Mouse (Mus musculus) myocyte (in vitro differentiated cells): ENCODE measurements at regions not wholly inside any gene's neighbourhood (a gene's known extent, or its start where the extent isn't known, plus 50 kb on each side); places are given as distances from the start of the nearest gene placed in this dataset.

Experiments
- H3K27me3 ChIP-seq: one replicate; pipeline ENCODE4 v1.6.1; 2011; ENCODE audit not compliant: control insufficient read depth, insufficient read depth, insufficient read length
- H3K36me3 ChIP-seq: one replicate; pipeline ENCODE4 v1.6.1; 2011; ENCODE audit not compliant: control insufficient read depth, insufficient read depth
- H3K4me2 ChIP-seq: one replicate; pipeline ENCODE4 v1.6.1; 2011; ENCODE audit warnings: low read depth, control low read depth
- H3K4me3 ChIP-seq: one replicate; pipeline ENCODE4 v1.5.1; 2011; ENCODE audit warnings: mild to moderate bottlenecking, control low read depth, moderate library complexity
- H3K79me2 ChIP-seq: one replicate; pipeline ENCODE4 v1.6.1; 2011; ENCODE audit not compliant: control insufficient read depth, insufficient read depth
- H3ac ChIP-seq: one replicate; pipeline ENCODE4 v1.6.1; 2011; ENCODE audit not compliant: control insufficient read depth, insufficient read length
- CEBPB ChIP-seq: IDR thresholded peaks from 2 replicates; pipeline ENCODE4 v1.6.1; 2011; ENCODE audit warnings: mild to moderate bottlenecking, moderate library complexity; ENCODE audit not compliant: poor library complexity, insufficient read depth, severe bottlenecking
- E2F4 ChIP-seq: IDR thresholded peaks from one replicate; pipeline ENCODE4 v1.6.1; 2011; ENCODE audit warnings: mild to moderate bottlenecking, control low read depth, moderate library complexity; ENCODE audit not compliant: insufficient read depth
- MAX ChIP-seq: IDR thresholded peaks from one replicate; pipeline ENCODE4 v1.6.1; 2011; ENCODE audit warnings: low read depth, mild to moderate bottlenecking, control low read depth
- MYOD1 ChIP-seq, 3 experiments: IDR thresholded peaks; one replicate each; pipeline ENCODE4 v1.6.1; 2011; ENCODE audit warnings: control low read depth in 2 of 3, low read depth in 2 of 3, mild to moderate bottlenecking in 2 of 3, moderate library complexity in 1 of 3; ENCODE audit not compliant: insufficient read length in 2 of 3, control insufficient read depth in 1 of 3
- MYOG ChIP-seq, 3 experiments: IDR thresholded peaks; one replicate each; pipeline ENCODE4 v1.6.1; 2011; ENCODE audit warnings: control low read depth in 2 of 3, low read depth in 2 of 3, mild to moderate bottlenecking in 2 of 3; ENCODE audit not compliant: insufficient read length in 2 of 3, control insufficient read depth in 1 of 3, insufficient read depth in 1 of 3
- POLR2A ChIP-seq: IDR thresholded peaks from one replicate; pipeline ENCODE4 v1.6.1; 2011; ENCODE audit warnings: low read depth, mild to moderate bottlenecking, control low read depth, moderate library complexity; ENCODE audit not compliant: insufficient read length
- POLR2AphosphoS2 ChIP-seq: IDR thresholded peaks from one replicate; pipeline ENCODE4 v1.6.1; 2011; ENCODE audit warnings: low read depth, control low read depth; ENCODE audit not compliant: insufficient read length
- REST ChIP-seq: IDR thresholded peaks from one replicate; pipeline ENCODE4 v1.6.1; 2011; ENCODE audit warnings: mild to moderate bottlenecking, control low read depth, moderate library complexity; ENCODE audit not compliant: insufficient read depth, insufficient read length
- SRF ChIP-seq: IDR thresholded peaks from one replicate; pipeline ENCODE4 v1.6.1; 2011; ENCODE audit warnings: low read depth; ENCODE audit not compliant: control insufficient read depth, insufficient read length
- TCF12 ChIP-seq: IDR thresholded peaks from one replicate; pipeline ENCODE4 v1.6.1; 2011; ENCODE audit warnings: mild to moderate bottlenecking, control low read depth; ENCODE audit not compliant: poor library complexity, insufficient read depth, severe bottlenecking
- TCF3 ChIP-seq: IDR thresholded peaks from one replicate; pipeline ENCODE4 v1.6.1; 2011; ENCODE audit warnings: low read depth, control low read depth; ENCODE audit not compliant: insufficient read length
- USF1 ChIP-seq: IDR thresholded peaks from one replicate; pipeline ENCODE4 v1.6.1; 2011; ENCODE audit warnings: low read depth, mild to moderate bottlenecking, control low read depth, moderate library complexity

GRCm38 (mm10) chr15:96944741-96945140, 111.0 kb downstream of the Slc38a4 start:
- H3K4me2 ChIP-seq, result no peak overlapping the region
- no peaks in the 10 kb centered on the region for H3K36me3 ChIP-seq
- H3K4me3 ChIP-seq, result no peak overlapping the region
- H3K79me2 ChIP-seq, result no peaks in the 10 kb centered on the region
- no peak overlapping the region for H3ac ChIP-seq
- H3K27me3 ChIP-seq, result no peaks in the 10 kb centered on the region
- TF ChIP-seq E2F4, result no peak
- no peak for TF ChIP-seq TCF3
- TF ChIP-seq CEBPB, result no peak
- TF ChIP-seq MAX, result no peak
- no peak for TF ChIP-seq USF1
- TF ChIP-seq POLR2AphosphoS2, result no peak
- no peak for TF ChIP-seq TCF12
- TF ChIP-seq MYOG (IDR thresholded peaks at IDR 0.05; ENCODE audit: control insufficient read depth in 1 of 3, insufficient read depth in 1 of 3, insufficient read length in 2 of 3, low read depth in 2 of 3), result no peak
- no peak for TF ChIP-seq POLR2A
- no peak for TF ChIP-seq REST
- TF ChIP-seq SRF, result no peak

GRCm38 (mm10) chr15:96942651-96943050, 113.1 kb downstream of the Slc38a4 start:
- Histone ChIP-seq H3K36me3 (no peaks in the 10 kb centered on the region), H3K27me3 (no peaks in the 10 kb centered on the region), H3K4me3 (no peak overlapping the region), H3K79me2 (no peaks in the 10 kb centered on the region), H3ac (no peak overlapping the region), H3K4me2 (no peak overlapping the region)
- no peak for TF ChIP-seq POLR2A
- TF ChIP-seq REST, result no peak
- no peak for TF ChIP-seq MAX
- no peak for TF ChIP-seq SRF
- no peak for TF ChIP-seq POLR2AphosphoS2
- TF ChIP-seq MYOG (IDR thresholded peaks at IDR 0.05; ENCODE audit: control insufficient read depth in 1 of 3, insufficient read depth in 1 of 3, insufficient read length in 2 of 3, low read depth in 2 of 3), result no peak
- TF ChIP-seq E2F4, result no peak
- TF ChIP-seq TCF3, result no peak
- TF ChIP-seq MYOD1 (IDR thresholded peaks at IDR 0.05; ENCODE audit: control insufficient read depth in 1 of 3, insufficient read length in 2 of 3, low read depth in 2 of 3), result no peak
- no peak for TF ChIP-seq USF1
- TF ChIP-seq CEBPB, result no peak
- no peak for TF ChIP-seq TCF12

- H3K27me3 ChIP-seq, result no peaks in the 10 kb centered on the region
- H3K36me3 ChIP-seq, result no peaks in the 10 kb centered on the region
- no peaks in the 10 kb centered on the region for H3K79me2 ChIP-seq
- no peak overlapping the region for H3K4me2 ChIP-seq
- no peak overlapping the region for H3ac ChIP-seq
- TF ChIP-seq MYOD1 (IDR thresholded peaks at IDR 0.05; ENCODE audit: control insufficient read depth in 1 of 3, insufficient read length in 2 of 3, low read depth in 2 of 3) (no peak), E2F4 (no peak), MAX (no peak), USF1 (no peak), CEBPB (no peak)
- no peak overlapping the region for H3K4me3 ChIP-seq
These were observed 117.3 kb downstream of the Slc38a4 start for GRCm38 (mm10) chr15:96938406-96938805.

DNA sequence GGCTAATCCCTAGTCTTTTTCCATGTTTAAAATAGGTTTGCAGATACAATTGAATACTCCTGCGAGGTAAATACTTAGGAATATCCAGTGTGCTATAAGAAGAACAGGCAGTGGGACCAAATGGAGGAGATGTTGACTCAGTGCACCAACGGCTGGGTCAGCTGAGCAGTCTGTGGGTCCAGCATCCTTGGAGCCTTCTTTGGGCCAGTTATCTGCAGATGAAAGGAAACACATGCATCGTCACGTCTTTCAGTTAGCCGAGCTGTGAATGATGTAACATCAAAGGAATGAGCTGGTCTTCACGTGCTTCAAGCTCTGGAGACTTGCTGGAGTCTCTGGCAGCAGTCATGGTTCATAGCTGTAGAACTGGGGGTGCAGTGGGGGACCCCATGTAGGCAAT, 118.1 kb downstream of the Slc38a4 start:
- Histone ChIP-seq H3K79me2 (no peaks in the 10 kb centered on the region), H3K4me3 (no peak overlapping the region), H3K27me3 (no peaks in the 10 kb centered on the region), H3K4me2 (no peak overlapping the region), H3K36me3 (no peaks in the 10 kb centered on the region), H3ac (no peak overlapping the region)
- no peak for TF ChIP-seq USF1
- no peak for TF ChIP-seq POLR2AphosphoS2
- no peak for TF ChIP-seq CEBPB
- TF ChIP-seq POLR2A, result no peak
- TF ChIP-seq MAX, result no peak
- no peak for TF ChIP-seq MYOD1 (IDR thresholded peaks at IDR 0.05; ENCODE audit: control insufficient read depth in 1 of 3, insufficient read length in 2 of 3, low read depth in 2 of 3)
- TF ChIP-seq MYOG (IDR thresholded peaks at IDR 0.05; ENCODE audit: control insufficient read depth in 1 of 3, insufficient read depth in 1 of 3, insufficient read length in 2 of 3, low read depth in 2 of 3), result no peak
- no peak for TF ChIP-seq TCF12
- TF ChIP-seq E2F4, result no peak
- no peak for TF ChIP-seq REST
- no peak for TF ChIP-seq SRF
- TF ChIP-seq TCF3, result no peak

- no peaks in the 10 kb centered on the region for H3K27me3 ChIP-seq
- peak in 1 of 3 experiments; percentile 48 for TF ChIP-seq MYOG (IDR thresholded peaks at IDR 0.05; ENCODE audit: control insufficient read depth in 1 of 3, insufficient read depth in 1 of 3, insufficient read length in 2 of 3, low read depth in 2 of 3)
- TF ChIP-seq MYOD1 (IDR thresholded peaks at IDR 0.05; ENCODE audit: control insufficient read depth in 1 of 3, insufficient read length in 2 of 3, low read depth in 2 of 3), result peak in 1 of 3 experiments; percentile 25
- no peak for TF ChIP-seq TCF12
- no peaks in the 10 kb centered on the region for H3K79me2 ChIP-seq
- no peak overlapping the region for H3K4me2 ChIP-seq
- H3K36me3 ChIP-seq, result no peaks in the 10 kb centered on the region
- H3ac ChIP-seq, result no peak overlapping the region
- no peak overlapping the region for H3K4me3 ChIP-seq
These were observed 118.9 kb downstream of the Slc38a4 start for GRCm38 (mm10) chr15:96936705-96937346.
